Mouse (Mus musculus): ENCODE measurements at regions not wholly inside any gene's neighbourhood (a gene's known extent, or its start where the extent isn't known, plus 50 kb on each side); places are given as distances from the start of the nearest gene placed in this dataset.

- Histone ChIP-seq H3K4me2 (ENCODE audit: insufficient read depth, low read depth, poor library complexity, severe bottlenecking) (no peak overlapping the region), H3K4me1 (ENCODE audit: control insufficient read depth in 1 of 2, insufficient read depth in 2 of 2) (peaks cover 0 to 28% of the 10 kb centered on the region in 2 experiments; a peak in 2 of 4 replicates), H3K27ac (ENCODE audit: insufficient read depth, low read depth) (no peak overlapping the region), H3K27me3 (replicated peaks) (no peaks in the 10 kb centered on the region), H3K9me3 (replicated peaks; ENCODE audit: low read length) (no peaks in the 10 kb centered on the region), H3K9ac (ENCODE audit: insufficient read depth, low read depth) (no peak overlapping the region), H3K36me3 (replicated peaks in 1 of 2; ENCODE audit: control insufficient read depth in 1 of 2, insufficient read depth in 1 of 2, low read length in 1 of 2) (no peaks in the 10 kb centered on the region), H3K4me3 (replicated peaks in 1 of 3; ENCODE audit: low read depth in 2 of 3, low read length in 2 of 3, poor library complexity in 1 of 3) (no peak overlapping the region), H3K79me2 (replicated peaks; ENCODE audit: control insufficient read depth, extremely low read depth, insufficient read depth, poor library complexity, severe bottlenecking) (no peaks in the 10 kb centered on the region)
- no peak for TF ChIP-seq ELF1 (IDR thresholded peaks at IDR 0.05; ENCODE audit: low read depth, low read length)
- no peak for TF ChIP-seq ZMIZ1 (IDR thresholded peaks at IDR 0.05; ENCODE audit: low read depth, low read length)
- no peak for TF ChIP-seq ZC3H11A (IDR thresholded peaks at IDR 0.05; ENCODE audit: low read depth, low read length)
- TF ChIP-seq RAD21 (IDR thresholded peaks at IDR 0.05; ENCODE audit: low read depth, low read length), result no peak
- TF ChIP-seq SMC3 (IDR thresholded peaks at IDR 0.05; ENCODE audit: low read depth, low read length), result no peak
- TF ChIP-seq TBP (conservative IDR thresholded peaks at IDR 0.05; ENCODE audit: low read depth, low read length), result no peak
- no peak for TF ChIP-seq E2F4 (IDR thresholded peaks at IDR 0.05; ENCODE audit: insufficient replicate concordance, low read depth, low read length)
- TF ChIP-seq BHLHE40 (IDR thresholded peaks at IDR 0.05; ENCODE audit: low read depth, low read length), result no peak
- TF ChIP-seq MXI1 (IDR thresholded peaks at IDR 0.05; ENCODE audit: low read depth, low read length), result no peak
- TF ChIP-seq NRF1 (IDR thresholded peaks at IDR 0.05; ENCODE audit: low read depth, low read length), result no peak
- no peak for TF ChIP-seq ZKSCAN1 (IDR thresholded peaks at IDR 0.05; ENCODE audit: borderline replicate concordance, low read depth, low read length)
- TF ChIP-seq MEF2A (IDR thresholded peaks at IDR 0.05; ENCODE audit: borderline replicate concordance, low read depth, low read length), result no peak
- TF ChIP-seq ETS1 (conservative IDR thresholded peaks at IDR 0.05; ENCODE audit: low read depth, low read length), result no peak
- TF ChIP-seq MAFK (IDR thresholded peaks at IDR 0.05; ENCODE audit: insufficient replicate concordance, low read length), result no peak
- no peak for TF ChIP-seq IRF4 (IDR thresholded peaks at IDR 0.05; ENCODE audit: low read depth, low read length)
- TF ChIP-seq CHD1 (IDR thresholded peaks at IDR 0.05; ENCODE audit: low read depth, low read length), result no peak
- no peak for TF ChIP-seq CTCF (conservative IDR thresholded peaks at IDR 0.05 in 1 of 2, IDR thresholded peaks at IDR 0.05 in 1 of 2; ENCODE audit: low read depth in 2 of 2, low read length in 2 of 2)
- TF ChIP-seq POLR2A (IDR thresholded peaks at IDR 0.05; ENCODE audit: low read depth, low read length), result no peak
- TF ChIP-seq CHD2 (IDR thresholded peaks at IDR 0.05; ENCODE audit: low read length), result no peak
- no peak for TF ChIP-seq KAT2A (IDR thresholded peaks at IDR 0.05; ENCODE audit: insufficient replicate concordance, low read length)
- dilution Hi-C loops (cut with MboI; ENCODE audit: extremely low pct_ligation_motif_present, extremely low pct_unique_long_range_greater_than_20kb, low sequenced_read_pairs) (no loop called here), in situ Hi-C loops (cut with MboI; ENCODE audit: low pct_ligation_motif_present, low pct_unique_long_range_greater_than_20kb, low sequenced_read_pairs) (no loop called here)
- no peak for DNase-seq (ENCODE audit: extremely low read depth)
These were observed 63.5 kb upstream of the Tyw5 start for GRCm38 (mm10) chr1:57470356-57470755.

DNA sequence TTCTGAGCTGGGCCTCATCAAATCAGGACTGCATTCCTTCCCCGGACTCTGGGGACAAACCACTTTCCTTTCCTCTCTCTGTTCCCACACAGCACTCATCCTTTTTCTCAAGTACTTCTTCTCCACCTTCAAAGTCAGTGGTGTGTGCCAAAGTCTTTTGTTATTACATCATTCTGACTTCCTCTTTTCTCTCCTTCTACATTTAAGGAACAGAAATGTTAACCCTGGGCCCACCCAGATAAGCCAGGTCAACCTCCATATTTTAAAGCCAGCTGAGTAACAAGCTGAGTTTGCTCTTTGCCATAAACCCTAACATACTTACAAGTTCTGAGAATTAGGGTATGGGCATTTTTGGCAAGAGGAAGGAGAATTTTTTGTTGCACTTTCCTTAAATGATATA, 65.3 kb upstream of the Tyw5 start:
- no peaks in the 10 kb centered on the region for H3K79me2 ChIP-seq (replicated peaks; ENCODE audit: control insufficient read depth, extremely low read depth, insufficient read depth, poor library complexity, severe bottlenecking)
- in situ Hi-C loops (cut with MboI; ENCODE audit: low pct_ligation_motif_present, low pct_unique_long_range_greater_than_20kb, low sequenced_read_pairs) (no loop called here), dilution Hi-C loops (cut with MboI; ENCODE audit: extremely low pct_ligation_motif_present, extremely low pct_unique_long_range_greater_than_20kb, low sequenced_read_pairs) (no loop called here)
- no peaks in the 10 kb centered on the region for H3K9me3 ChIP-seq (replicated peaks; ENCODE audit: low read length)
- peak overlapping the region in 1 of 3 experiments; percentile 23 for H3K4me3 ChIP-seq (replicated peaks in 1 of 3; ENCODE audit: low read depth in 2 of 3, low read length in 2 of 3, poor library complexity in 1 of 3)
- no peaks in the 10 kb centered on the region for H3K36me3 ChIP-seq (replicated peaks in 1 of 2; ENCODE audit: control insufficient read depth in 1 of 2, insufficient read depth in 1 of 2, low read length in 1 of 2)
- peak overlapping the region; percentile 88 for H3K4me2 ChIP-seq (ENCODE audit: insufficient read depth, low read depth, poor library complexity, severe bottlenecking)
- TF ChIP-seq EP300 (IDR thresholded peaks at IDR 0.05; ENCODE audit: low read length) (peak; percentile 84), MEF2A (IDR thresholded peaks at IDR 0.05; ENCODE audit: borderline replicate concordance, low read depth, low read length) (0 out of 2 replicates have a peak, but pooled peaks have one; percentile 37), CHD1 (IDR thresholded peaks at IDR 0.05; ENCODE audit: low read depth, low read length) (no peak), RCOR1 (conservative IDR thresholded peaks at IDR 0.05; ENCODE audit: low read depth, low read length) (0 out of 2 replicates have a peak, but pooled peaks have one; percentile 57), MXI1 (IDR thresholded peaks at IDR 0.05; ENCODE audit: low read depth, low read length) (no peak), JUND (conservative IDR thresholded peaks at IDR 0.05; ENCODE audit: low read depth, low read length) (peak; percentile 67; the same call in 1 of the 2 replicates), BHLHE40 (IDR thresholded peaks at IDR 0.05; ENCODE audit: low read depth, low read length) (peak; percentile 38), UBTF (IDR thresholded peaks at IDR 0.05; ENCODE audit: low read depth, low read length) (no peak), MAFK (IDR thresholded peaks at IDR 0.05; ENCODE audit: insufficient replicate concordance, low read length) (0 out of 2 replicates have a peak, but pooled peaks have one; percentile 29), ETS1 (conservative IDR thresholded peaks at IDR 0.05; ENCODE audit: low read depth, low read length) (peak; percentile 56; the same call in 1 of the 2 replicates), USF1 (IDR thresholded peaks at IDR 0.05; ENCODE audit: low read depth, low read length) (no peak), HCFC1 (IDR thresholded peaks at IDR 0.05; ENCODE audit: low read depth, low read length) (peak; percentile 17; the same call in 1 of the 2 replicates), IRF4 (IDR thresholded peaks at IDR 0.05; ENCODE audit: low read depth, low read length) (0 out of 2 replicates have a peak, but pooled peaks have one; percentile 55)
- peak; percentile 71 for DNase-seq (ENCODE audit: extremely low read depth)
- H3K9ac ChIP-seq (ENCODE audit: insufficient read depth, low read depth), result no peak overlapping the region; the same call in 1 of the 2 replicates
- H3K27me3 ChIP-seq (replicated peaks), result no peaks in the 10 kb centered on the region
- H3K27ac ChIP-seq (ENCODE audit: insufficient read depth, low read depth), result no peak overlapping the region
- peaks cover 0 to 25% of the 10 kb centered on the region in 2 experiments; a peak in 2 of 4 replicates for H3K4me1 ChIP-seq (ENCODE audit: control insufficient read depth in 1 of 2, insufficient read depth in 2 of 2)

All from CH12.LX (cell line).